8 mouse cellular contexts compared by ENCODE assay signal in the genomic region with DNA sequence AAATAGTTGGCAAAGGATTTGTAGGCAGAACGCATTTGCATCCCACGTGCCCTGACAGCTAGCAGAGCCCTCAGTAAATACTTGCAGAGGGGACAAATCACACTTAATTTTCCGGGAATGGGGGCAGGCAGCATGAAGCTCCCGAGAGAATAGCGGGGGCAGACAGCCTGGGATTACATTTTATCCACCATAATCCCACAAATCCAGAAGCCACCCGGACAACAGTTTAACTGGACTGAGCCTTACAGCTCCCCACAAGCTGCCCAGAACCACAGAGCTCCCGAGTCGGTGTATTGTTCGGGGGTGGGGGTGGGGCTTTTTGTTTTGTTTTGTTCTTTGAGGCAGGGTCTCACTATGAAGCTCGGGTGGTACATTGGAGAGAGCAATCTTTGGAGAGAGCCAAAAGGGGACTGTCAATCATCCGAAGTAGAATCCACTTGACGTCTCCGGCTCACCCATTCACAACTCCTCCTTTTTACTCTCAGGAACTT. TPM values are rescaled to one million over a fixed set of nuclear protein-coding genes. Genes with fewer than 3 reads are reported as not detected.
DNase-seq lines count a peak whose midpoint lies in the region; ATAC-seq lines count a peak whose summit lies in the region.

No protein-coding gene starts in this region.

- H3K9me3 ChIP-seq in heart, embryonic 15.5 days (replicated peaks), result no peaks in the 10 kb centered on the region
- no peaks in the 10 kb centered on the region for H3K9me3 ChIP-seq in hindbrain, embryonic 14.5 days (ENCODE audit: control insufficient read depth, low read length)
- no peaks in the 10 kb centered on the region for H3K9me3 ChIP-seq in midbrain, embryonic 15.5 days

- 5% methylated on average over 13 of the region's 13 CpGs for WGBS in heart, embryonic 15.5 days
- under 1% methylated on average over 13 of the region's 13 CpGs for WGBS in hindbrain, embryonic 14.5 days
- under 1% methylated on average over 13 of the region's 13 CpGs for WGBS in midbrain, embryonic 15.5 days

- H3K4me1 ChIP-seq in heart, embryonic 15.5 days (replicated peaks), result peaks cover 44% of the 10 kb centered on the region
- 0 out of 2 replicates have a peak, but pooled peaks cover 8% of the 10 kb centered on the region for H3K4me1 ChIP-seq in hindbrain, embryonic 14.5 days (replicated peaks; ENCODE audit: control insufficient read depth, insufficient read depth, low read length)
- peaks cover 21% of the 10 kb centered on the region for H3K4me1 ChIP-seq in midbrain, embryonic 15.5 days

- intact Hi-C loops in heart, postnatal 25 days (cut with DNase I), result loop anchor here (2.0 kb wide), 1 partner anchor 49 kb away; no protein-coding TSS in a partner anchor
- intact Hi-C loops in left cerebral cortex, postnatal 36 days (cut with DNase I), result no loop called here

- ATAC-seq in heart, embryonic 15.5 days (replicated peaks; ENCODE audit: insufficient number of reproducible peaks, insufficient read depth, low FRiP score, low read depth), result no peak
- ATAC-seq in hindbrain, embryonic 14.5 days (ENCODE audit: low FRiP score), result peak; percentile 34; the same call in 1 of the 2 replicates
- peak; percentile 34; the same call in 1 of the 2 replicates for ATAC-seq in midbrain, embryonic 15.5 days (replicated peaks)

- peak overlapping the region; percentile 95 for H3K4me2 ChIP-seq in heart, embryonic 15.5 days
- H3K4me2 ChIP-seq in hindbrain, embryonic 14.5 days (replicated peaks), result peak overlapping the region; percentile 84
- peak overlapping the region; percentile 77 for H3K4me2 ChIP-seq in midbrain, embryonic 15.5 days

- no peaks in the 10 kb centered on the region for H3K36me3 ChIP-seq in heart, embryonic 15.5 days
- no peaks in the 10 kb centered on the region for H3K36me3 ChIP-seq in hindbrain, embryonic 14.5 days (replicated peaks; ENCODE audit: control insufficient read depth, insufficient read depth)
- H3K36me3 ChIP-seq in midbrain, embryonic 15.5 days (replicated peaks), result no peaks in the 10 kb centered on the region

- H3K9ac ChIP-seq in heart, embryonic 15.5 days, result peak overlapping the region; percentile 78
- peak overlapping the region; percentile 55; the same call in 1 of the 2 replicates for H3K9ac ChIP-seq in hindbrain, embryonic 14.5 days
- H3K9ac ChIP-seq in midbrain, embryonic 15.5 days, result no peak overlapping the region; the same call in 1 of the 2 replicates

- no peak for DNase-seq in heart, postnatal 25 days (ENCODE audit: low spot score)
- DNase-seq in R1 (ENCODE audit: low read depth, low spot score), result peak; percentile 49
- no peak for DNase-seq in hindbrain, embryonic 14.5 days (ENCODE audit: low spot score)
- DNase-seq in right cerebral cortex, postnatal 14 days, result no peak
- DNase-seq in left cerebral cortex, postnatal 36 days (ENCODE audit: low spot score in 2 of 2), result no peak
- no peak for DNase-seq in B cell, adult 2 months

- H3K27me3 ChIP-seq in heart, embryonic 15.5 days, result no peaks in the 10 kb centered on the region
- peaks cover 26% of the 10 kb centered on the region for H3K27me3 ChIP-seq in hindbrain, embryonic 14.5 days (ENCODE audit: control insufficient read depth, insufficient read depth, low read length)
- peaks cover 32% of the 10 kb centered on the region for H3K27me3 ChIP-seq in midbrain, embryonic 15.5 days (replicated peaks)

- H3K4me3 ChIP-seq in heart, embryonic 15.5 days, result peak overlapping the region; percentile 82
- peak overlapping the region; percentile 51 for H3K4me3 ChIP-seq in hindbrain, embryonic 14.5 days (replicated peaks; ENCODE audit: low read length)
- H3K4me3 ChIP-seq in midbrain, embryonic 15.5 days, result peak overlapping the region; percentile 54

- peak overlapping the region; percentile 82 for H3K27ac ChIP-seq in heart, embryonic 15.5 days
- H3K27ac ChIP-seq in hindbrain, embryonic 14.5 days, result no peak overlapping the region
- no peak overlapping the region for H3K27ac ChIP-seq in midbrain, embryonic 15.5 days

RNA-seq across cellular contexts. Expression of gene Dusp5, which starts 0.7 kb away (rescaled TPM):
- 7.4 and 10.4 TPM in 2 replicates for polyA plus RNA-seq in heart, embryonic 15.5 days (2015; fragmentation: Nextera tagmentation; extraction: Ambion mirVana)
- 1 to 10 TPM; 6.2 to 7.6 TPM for total RNA-seq in heart, postnatal 25 days (2021)
- polyA plus RNA-seq in hindbrain, embryonic 14.5 days (2014; fragmentation: Nextera tagmentation; extraction: Ambion mirVana), result 3.0 and 4.6 TPM in 2 replicates
- 2.7 and 3.7 TPM in 2 replicates for polyA plus RNA-seq in midbrain, embryonic 15.5 days (2015; fragmentation: Nextera tagmentation; extraction: Ambion mirVana)
- 10 to 100 TPM in 1 of 2 experiments, 1 to 10 TPM in 1; 7.7 to 13.0 TPM for total RNA-seq in left cerebral cortex, postnatal 36 days (2021)
